Mouse (Mus musculus) adrenal gland (tissue): ENCODE data around the gene Zcchc24.
"Not testable (repeated sequence)": the region's sequence is repeated elsewhere in the genome, so short reads cannot be mapped to it uniquely, and the experiment has no call there.

Source experiments
- intact Hi-C: fragments of 180-260 bp; cut with DNase I; formaldehyde crosslinking; loops from one replicate; pipeline ENCODE4 v1.15.1; 2025
- long read RNA-seq, 2 experiments: library from polyadenylated mRNA; unstranded; transcript quantifications; one replicate each; pipeline ENCODE4 v2.0.0; 2020; ENCODE audit warnings: borderline replicate concordance in 1 of 2; ENCODE audit not compliant: insufficient replicate concordance in 1 of 2

Zcchc24 gene
- long read RNA-seq, experiment 1, partial matches to known transcripts = 0 of 2 reads
- long read RNA-seq, experiment 1, other reads (novel, unspliced or antisense) = 2 of 2 reads
- long read RNA-seq, experiment 2, partial matches to known transcripts = 0 of 2 reads
- long read RNA-seq, experiment 2, other reads (novel, unspliced or antisense) = 2 of 2 reads

DNA sequence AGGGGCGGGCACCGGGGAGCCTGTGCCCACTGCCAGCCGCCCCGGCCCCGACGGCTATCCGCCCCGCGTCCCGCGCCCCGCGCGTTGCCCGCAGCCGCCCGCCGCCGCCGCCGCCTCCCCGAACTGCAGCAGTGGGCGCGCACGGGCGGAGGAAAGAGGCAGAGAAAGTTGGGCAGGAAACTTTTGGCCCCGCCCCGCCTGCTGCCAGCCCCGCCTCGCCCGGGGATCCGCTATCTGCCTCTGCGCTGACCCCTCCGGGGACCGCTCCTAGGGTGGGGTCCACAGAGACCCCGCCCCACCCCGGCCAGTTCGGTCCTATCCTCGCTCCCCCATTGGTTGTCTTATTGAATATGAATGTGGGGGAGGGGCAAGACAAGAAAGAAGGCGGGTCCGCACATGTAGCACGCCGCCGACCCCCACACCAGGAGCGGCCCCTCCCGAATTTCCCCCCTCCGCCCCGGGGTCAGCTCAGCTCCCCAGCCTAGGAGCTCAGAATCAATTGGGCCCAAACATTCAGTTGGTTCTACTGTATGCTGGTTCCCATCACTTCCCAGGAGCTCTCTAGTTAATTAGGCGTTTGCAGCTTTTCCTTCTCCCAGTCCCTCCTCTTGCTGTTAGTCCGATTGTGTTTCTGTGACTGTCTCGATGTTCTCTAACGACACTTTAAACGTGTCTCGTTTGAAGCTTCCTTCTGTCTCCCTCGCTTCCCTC is at the start of gene Zcchc24:
Gene Zcchc24, minus strand, starts transcription at position 125 of the 711 bp plus-strand sequence.
- intact Hi-C loops = loop anchor here (5.0 kb wide), 1 partner anchor 47 kb away; no protein-coding TSS in a partner anchor

DNA sequence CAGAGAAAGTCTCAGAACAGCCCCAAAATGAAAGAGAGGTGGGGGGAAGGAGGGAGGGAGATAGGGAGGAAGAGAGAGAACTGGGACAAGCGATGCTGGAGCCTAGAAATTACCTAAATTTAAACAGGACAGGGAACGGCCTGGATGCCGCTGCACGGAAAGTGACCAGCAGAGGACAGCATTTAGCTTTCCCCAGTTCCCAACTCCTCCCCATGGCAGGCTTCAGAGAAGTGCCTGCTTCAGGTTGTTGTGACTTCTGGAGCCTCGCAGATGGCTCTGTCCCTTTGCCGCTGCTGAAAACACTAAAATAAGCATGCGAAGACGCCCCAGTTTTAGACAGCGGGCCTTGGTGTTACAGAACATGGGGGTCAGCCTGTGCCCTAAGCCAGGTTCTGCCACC is 47.6 kb upstream of the Zcchc24 start:
- intact Hi-C loops = no loop called here

DNA sequence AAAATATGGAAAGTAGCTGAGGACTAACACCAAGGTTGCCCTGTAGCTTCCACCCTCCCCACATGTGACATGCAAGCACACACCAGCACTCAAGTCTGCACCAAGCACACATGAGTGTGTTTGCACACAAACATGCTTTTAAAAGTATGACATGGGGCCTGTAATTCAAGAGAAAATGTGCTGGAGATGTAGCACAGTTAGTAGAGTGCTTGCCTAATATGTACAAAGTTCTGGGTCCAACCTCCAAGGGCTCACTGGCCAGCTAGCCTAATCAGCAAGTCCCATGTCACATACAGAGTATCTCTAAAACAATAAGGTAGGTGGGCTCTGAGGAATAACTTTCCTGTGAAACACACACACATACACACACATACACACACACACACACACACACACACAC is 45.3 kb upstream of the Zcchc24 start:
- intact Hi-C loops = no loop called here

DNA sequence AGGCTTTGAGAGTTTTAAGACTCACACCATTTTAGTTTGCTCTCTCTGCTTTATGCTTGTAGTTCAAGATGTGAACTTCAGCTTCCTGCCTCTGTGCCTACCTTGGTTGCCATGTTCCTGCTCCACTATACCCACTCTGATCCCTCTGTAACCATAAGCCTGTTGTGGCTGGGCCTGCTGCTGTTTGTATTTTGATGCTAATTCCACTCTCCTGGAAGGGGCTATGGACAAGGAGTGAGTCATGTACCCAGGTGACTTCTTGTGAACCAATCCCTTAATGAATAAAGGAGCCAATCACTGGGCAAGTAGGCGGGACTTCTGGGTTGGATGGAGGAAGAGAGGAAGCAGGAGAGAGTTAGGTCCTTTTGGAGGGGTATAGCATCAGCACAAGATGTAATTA is 42.2 kb upstream of the Zcchc24 start:
- intact Hi-C loops = not testable (repeated sequence)

DNA sequence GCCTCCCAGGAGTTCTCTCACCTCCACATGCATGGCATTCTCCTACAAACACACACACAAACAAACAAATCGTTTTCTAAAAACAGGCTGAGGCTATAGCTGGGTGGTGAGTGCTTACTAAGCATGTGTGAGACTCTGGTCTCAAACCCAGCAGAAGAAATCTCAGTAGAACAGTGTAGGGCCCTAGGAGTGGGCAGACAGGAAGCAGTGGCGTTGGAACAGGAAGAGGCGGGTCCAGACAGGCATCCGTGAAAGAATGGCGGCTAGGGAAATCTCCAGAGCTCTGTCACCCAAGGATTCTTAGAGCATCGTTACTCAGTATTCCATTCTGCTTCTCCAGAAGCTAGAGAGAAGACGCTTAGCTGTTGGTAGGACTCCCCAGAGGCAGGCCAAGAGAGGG is 37.7 kb upstream of the Zcchc24 start:
- intact Hi-C loops = no loop called here

DNA sequence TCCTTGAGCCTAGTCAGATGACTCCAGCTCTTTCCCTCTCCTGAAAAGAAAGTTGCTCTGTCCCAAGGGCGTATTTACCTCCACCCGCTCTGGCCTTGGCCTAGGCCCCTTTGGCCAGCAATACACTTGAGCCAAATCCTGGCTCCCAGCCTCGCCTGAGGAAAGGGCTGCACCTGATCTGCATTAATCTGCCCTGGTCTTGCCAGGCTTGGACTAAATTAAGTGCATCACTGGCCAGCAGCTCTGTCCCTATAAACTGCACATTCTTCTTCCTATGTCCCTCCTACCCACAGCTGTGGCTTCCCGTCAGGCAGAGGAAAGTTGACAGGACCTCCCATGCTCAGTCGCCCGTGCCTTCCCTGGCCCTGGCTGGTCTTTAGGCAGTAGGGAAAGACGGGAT is 37.0 kb upstream of the Zcchc24 start:
- intact Hi-C loops = no loop called here

DNA sequence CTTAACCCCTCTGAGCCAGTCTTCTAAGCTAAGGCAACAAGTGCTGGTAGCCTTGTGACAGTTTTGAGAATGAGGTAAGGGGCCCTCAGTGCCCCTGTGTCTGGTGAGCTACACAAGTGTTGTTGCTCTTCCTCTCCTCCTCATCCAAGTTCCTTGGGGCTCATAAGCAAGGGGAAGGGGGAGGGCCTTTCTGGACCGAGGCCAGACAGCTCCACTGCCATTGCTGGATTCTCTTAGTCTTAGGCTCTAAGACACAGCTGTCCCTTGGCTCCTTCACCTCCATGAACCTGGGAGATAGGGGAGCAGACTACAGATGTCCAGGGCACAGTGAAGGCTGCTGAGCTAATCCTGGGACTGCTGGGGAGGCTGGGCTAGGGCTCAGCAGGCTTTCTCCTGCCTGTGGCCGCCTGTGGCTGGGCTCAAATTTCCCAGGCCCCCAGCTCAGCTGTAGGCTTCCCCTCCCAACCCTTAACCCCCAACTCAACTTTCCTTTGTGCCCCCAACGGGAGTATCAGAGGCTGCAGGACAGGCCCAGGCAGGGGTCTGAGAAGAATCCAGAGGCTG is 34.5 kb upstream of the Zcchc24 start:
- intact Hi-C loops = no loop called here

DNA sequence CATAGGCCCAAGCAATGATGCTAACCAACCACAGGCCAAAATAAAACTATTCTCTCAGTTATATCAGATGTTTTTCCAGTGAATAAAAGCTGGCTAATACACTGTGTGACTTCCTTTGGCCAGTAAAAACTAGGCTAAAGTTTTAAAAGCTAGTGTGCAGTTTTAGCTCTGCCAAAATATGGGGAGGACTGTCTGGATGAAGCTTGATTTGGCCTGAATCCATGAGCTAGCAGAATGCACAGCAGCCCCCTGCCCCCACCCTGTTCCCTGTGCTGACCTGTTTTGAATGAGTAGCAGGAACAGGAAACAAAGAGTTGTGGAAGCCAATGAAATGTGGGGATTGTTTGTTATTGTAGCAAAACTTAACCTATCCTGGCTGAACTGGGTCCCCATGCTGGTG is 33.7 kb upstream of the Zcchc24 start:
- intact Hi-C loops = no loop called here

DNA sequence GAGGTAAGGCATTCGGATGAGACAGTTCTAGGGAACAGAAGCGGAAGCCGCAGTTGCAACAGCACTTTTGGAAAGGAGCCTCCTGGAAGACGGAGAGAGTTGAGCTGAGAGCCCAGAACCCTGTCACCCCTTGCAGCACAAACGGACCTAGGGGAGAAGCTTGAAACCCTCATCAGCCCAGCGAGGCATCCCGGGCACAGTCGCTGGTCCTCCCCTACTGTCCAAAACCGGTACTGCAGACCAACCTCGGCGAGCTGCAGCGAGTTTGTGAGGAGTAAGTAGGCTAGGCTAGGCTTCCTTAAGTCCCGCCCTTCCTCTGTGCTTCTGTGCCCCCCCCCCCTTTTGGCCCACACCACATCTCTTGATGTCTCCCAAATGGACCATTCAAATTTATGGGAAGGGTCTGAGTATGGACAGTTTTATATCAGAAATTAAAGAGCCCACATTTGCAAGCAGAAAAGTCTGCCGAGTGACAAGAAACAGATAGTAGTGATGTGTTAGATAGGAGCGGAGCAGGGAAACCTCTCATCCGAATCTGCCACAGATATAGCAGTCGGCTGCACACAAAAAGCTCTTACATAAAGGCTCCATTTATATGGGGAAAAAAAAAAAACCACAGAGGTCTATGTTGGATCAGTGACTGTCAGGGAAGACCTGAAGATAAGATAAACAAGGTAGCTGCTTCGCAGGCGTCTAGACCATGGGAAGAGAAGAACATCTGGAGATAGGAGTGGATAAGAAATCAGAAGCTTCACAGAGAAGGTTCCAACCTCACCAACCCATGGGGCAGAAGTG is 31.5 kb upstream of the Zcchc24 start:
- intact Hi-C loops = loop anchor here (2.0 kb wide), 1 partner anchor 92 kb away; no protein-coding TSS in a partner anchor

DNA sequence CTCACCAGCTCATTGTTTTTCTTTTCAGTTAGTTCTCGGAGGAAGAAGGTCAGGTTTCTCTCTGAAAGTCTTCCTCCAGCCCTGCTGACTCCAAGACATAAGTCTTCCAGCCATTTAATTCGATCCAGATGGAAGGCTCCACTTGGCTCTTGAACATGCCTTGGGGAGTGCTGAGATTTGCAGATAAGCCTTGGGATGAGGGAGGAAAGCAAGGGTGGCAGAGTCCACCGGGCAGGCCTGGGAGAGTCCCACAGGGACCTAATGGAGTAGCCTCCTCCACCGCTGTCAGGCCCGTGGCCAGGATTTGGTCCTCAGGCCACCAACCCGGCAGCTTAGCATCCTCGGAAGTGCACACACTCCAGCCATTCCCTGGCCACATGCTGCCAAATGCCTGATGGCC is 27.8 kb upstream of the Zcchc24 start:
- intact Hi-C loops = no loop called here

DNA sequence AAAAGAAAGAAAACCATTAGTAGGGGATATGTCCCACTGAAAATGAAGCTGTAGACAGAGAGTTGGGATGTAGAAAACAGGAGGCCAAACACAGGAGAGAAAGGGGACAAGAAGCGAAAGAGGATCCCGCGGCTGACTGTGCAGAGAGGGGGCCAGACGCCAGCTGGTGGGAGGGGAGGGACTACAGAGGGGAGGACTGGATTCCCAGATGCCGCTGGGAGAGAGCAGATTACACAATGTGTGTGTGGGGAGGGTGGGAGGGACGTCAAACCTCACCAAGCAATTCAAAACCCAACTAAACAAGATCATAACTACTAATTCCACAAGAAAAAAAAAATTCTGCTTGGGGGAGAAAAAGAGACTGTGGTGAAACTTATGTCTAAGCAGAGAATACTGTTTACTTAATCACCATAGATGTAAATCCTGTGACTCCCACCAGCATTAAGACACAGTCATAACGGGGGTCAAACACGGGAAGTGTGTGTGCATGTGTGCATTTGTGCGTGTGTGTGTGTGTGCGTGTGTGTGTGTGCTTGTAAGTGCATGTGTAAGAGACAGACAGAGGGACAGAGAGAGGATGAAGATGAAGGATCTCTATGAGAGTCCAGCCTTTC is 26.8 kb upstream of the Zcchc24 start:
- intact Hi-C loops = no loop called here

DNA sequence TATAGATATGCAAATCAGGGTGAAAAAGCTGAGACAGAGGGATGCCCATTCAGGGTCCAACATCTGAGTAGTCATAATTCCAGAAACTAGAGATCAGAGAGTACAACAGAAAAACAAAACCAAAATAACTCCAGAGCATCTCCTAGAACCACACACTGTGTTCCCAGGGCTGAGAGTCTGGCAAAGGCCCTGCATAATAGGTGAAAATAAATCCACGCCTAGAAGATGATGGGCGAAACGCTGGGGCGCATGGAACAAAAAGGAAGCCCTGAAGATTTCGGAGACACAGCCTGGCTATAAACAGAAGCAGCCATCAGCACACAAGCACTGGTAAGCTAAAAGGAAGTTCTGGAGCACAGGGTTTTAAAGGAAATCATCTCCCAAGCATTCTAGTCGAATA is 26.2 kb upstream of the Zcchc24 start:
- intact Hi-C loops = no loop called here

DNA sequence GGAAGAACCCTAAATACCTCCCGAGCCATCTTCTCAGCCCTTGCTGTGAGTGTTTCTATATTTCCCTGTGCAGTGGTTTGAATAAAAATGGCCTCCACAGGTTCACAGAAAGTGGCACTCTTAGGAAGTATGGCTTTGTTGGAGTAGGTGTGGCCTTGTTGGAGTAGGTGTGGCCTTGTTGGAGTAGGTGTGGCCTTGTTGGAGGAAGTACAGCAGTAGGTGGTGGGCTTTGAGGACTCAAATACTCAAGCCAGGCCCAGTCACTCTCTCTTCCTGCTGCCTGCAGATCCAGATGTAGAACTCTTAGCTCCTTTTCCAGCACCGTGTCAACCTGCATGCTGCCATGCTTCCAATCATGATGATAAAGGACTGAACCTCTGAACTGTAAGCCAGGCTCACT is 25.5 kb upstream of the Zcchc24 start:
- intact Hi-C loops = no loop called here

DNA sequence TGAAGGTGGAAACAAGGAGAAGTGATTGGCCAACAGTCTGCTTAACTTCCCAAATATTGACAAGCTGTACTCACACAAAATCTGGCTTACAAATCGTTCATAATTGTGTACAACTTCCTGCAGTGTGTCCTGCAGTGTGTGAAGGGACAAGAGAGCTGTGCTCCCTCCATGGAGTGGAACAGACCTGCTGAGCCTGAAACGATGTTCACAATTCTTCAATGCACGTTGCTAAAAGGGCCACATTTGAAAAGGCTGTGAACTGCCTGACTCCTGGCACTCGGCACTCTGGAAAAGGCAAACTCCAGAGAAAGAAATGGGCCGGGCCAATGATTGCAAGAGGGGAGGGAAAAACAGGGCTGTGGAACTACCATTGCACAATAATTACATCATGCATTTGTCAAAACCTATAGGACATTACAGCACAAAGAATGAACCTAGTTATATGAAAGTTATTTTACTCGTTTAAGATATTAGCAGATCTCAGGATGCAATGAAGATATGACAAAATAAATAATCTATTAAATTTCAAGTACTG is 22.0 kb upstream of the Zcchc24 start:
- intact Hi-C loops = no loop called here

DNA sequence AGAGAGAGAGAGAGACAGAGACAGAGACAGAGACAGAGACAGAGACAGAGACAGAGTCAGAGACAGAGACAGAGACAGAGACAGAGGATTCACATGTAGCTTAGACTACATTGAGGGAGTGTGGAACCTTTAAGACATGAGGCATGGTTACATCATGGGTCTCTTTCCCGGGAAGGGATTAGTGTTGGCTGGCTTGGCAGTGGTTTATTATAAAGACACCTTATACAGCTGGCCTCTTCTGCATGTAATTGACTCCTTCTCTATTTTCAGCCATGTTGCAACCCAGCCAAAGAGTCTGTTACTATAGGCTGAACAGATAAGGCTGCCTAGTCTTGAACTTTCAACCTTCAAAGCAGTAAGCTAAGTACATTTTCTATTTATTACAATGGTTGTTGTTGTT is 21.1 kb upstream of the Zcchc24 start:
- intact Hi-C loops = no loop called here

DNA sequence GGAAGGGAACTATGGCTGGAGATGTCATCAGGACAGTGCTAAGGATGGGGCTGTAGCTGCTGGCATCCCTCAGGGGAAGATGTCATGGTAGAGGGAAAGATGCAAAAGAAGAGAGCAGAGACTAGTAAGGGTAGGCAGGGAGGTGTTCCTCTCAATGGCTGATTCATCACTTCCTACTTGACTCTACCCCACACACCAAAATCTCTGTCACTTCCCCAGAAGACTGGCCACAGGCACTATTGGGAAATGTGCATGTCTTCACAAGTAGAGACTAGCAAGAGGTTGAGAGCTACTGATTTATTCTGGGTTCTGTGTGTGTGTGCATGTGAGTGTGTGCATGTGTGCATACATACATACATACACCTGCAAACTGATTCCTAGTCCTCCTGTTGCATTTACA is 20.4 kb upstream of the Zcchc24 start:
- intact Hi-C loops = no loop called here

DNA sequence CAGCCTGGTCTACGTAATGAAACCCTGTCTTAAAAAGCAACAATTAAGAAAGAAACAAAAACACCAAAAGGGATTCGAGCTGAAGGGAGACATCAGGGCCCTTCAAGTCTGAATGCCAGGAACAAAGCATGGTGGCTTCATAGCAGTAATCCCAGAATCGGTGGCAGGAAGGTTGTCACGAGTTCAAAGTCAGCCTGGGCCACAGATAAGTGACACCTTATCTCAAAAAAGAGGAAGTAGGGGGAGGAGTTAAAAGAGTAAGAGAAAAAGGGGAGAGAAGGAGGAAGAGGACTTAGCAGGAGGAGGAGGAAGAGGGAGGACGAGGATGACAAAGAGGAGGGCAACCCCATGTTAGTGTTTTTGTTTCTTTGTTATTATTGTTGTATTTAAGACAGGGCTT is 19.4 kb upstream of the Zcchc24 start:
- intact Hi-C loops = no loop called here

DNA sequence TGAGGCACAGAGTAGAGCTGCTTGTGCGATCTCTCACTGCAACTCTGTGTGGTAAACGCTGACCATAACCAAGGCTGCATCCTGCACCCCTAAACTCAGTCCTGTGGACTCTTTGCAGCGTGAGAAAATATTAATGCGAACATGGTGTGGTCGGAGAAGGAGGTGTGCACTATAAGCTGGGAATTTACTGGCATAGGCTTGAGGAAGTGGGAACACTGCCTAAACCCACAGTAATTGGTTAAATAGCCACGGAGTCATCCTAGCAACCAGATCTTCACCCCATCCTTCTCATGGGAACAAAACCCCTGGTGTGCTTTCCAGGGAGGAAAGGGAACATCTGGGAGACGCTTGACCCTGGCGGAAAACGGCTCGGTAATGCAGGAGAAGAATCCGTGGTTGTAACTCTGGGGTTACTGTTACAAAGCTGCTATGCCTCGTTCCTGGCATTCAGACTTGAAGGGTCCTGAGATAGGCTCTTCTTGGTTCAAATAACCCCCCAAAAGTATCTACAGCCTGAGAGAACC is 18.6 kb upstream of the Zcchc24 start:
- intact Hi-C loops = no loop called here

DNA sequence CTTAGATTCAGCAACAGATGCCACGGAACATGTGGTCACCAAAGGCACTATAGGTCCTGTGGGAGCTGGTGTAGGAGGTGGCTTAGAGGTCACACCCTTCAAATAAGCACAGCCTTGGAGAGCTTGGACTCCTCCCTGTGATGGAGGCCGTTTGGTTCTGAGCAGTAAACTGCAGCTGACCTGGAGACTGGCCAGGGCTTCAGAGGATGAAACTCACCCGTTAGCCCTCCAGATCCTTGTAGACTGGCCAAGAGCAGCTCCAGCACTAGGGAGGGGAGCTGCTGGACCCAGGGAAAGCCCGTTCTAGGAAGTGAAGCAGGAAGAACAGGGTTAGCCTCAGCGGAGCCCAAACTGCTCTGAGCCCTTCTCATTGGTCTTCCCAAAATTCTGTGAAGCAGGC is 18.1 kb upstream of the Zcchc24 start:
- intact Hi-C loops = no loop called here

DNA sequence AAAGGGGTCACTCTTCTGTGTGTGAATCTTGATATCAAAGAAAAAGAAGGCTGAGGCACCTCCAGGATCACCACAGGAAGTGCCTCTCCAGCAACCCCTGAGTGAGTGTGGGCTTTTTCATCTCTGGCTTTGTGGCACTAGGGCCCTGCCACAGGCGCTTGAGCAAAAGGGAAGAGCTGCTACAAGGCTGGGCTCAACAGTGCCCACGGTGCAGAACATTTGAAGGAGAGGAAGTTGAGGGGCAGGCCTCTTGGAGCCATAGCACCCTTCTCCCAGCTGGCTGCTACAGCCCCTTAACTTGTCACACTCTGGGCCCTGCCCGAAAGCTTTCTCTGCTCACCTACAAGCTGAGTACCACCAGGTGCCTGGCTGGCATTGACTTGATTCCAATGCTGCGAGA is 16.4 kb upstream of the Zcchc24 start:
- intact Hi-C loops = no loop called here

DNA sequence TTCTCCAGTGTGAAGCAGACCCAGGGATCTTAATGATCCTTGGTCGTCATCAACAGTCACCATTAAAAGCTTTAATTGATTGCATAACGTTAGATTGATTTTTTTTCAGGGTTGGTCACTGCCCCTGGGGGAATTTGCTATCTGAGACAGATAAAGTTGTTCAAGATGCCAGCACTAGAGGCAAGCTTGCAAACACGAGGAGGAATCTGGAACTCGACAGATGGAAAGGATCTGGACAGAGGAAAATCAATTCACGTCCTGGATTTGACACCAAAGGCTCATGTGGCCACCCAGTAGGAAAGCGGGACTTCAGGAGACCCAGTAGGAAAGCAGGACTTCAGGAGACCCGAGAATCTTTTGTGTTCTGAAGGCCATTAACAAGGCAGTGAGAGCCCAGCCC is 14.4 kb upstream of the Zcchc24 start:
- intact Hi-C loops = no loop called here
